Mouse (Mus musculus) heart, embryonic 14.5 days (tissue): ENCODE results near the gene Vps26c. TPM values are rescaled to one million over a fixed set of nuclear protein-coding genes. Genes with fewer than 3 reads are reported as not detected.

Source experiments
- ATAC-seq: fragments of 200-750 bp; cut with Nextera tagmentation; 2 replicates; pipeline ENCODE4 v1.8.0; 2017; ENCODE audit warnings: low read depth, moderate TSS enrichment; ENCODE audit not compliant: insufficient number of reproducible peaks, insufficient read depth, low FRiP score
- H3K27ac ChIP-seq, 2 experiments: fragments of 200-500 bp in 1 of 2; fragments of 300-500 bp in 1 of 2; sonication (generic) in 1 of 2; replicated peaks in 1 of 2; 2 replicates each; pipeline ENCODE4 v1.5.1; 2012 to 2014; ENCODE audit warnings: low read depth in 2 of 2, low read length in 2 of 2, control low read depth in 1 of 2, mild to moderate bottlenecking in 1 of 2, mixed read lengths in 1 of 2; ENCODE audit not compliant: control insufficient read depth in 1 of 2, insufficient read depth in 1 of 2
- H3K27me3 ChIP-seq: fragments of 300-500 bp; sonication (generic); 2 replicates; pipeline ENCODE4 v1.6.1; 2014; ENCODE audit warnings: mild to moderate bottlenecking, low read length, control low read depth; ENCODE audit not compliant: control insufficient read depth, insufficient read depth
- H3K36me3 ChIP-seq: fragments of 300-500 bp; sonication (generic); 2 replicates; pipeline ENCODE4 v1.6.1; 2014; ENCODE audit warnings: mild to moderate bottlenecking, control low read depth, low read length, mixed read lengths; ENCODE audit not compliant: control insufficient read depth, insufficient read depth
- H3K4me1 ChIP-seq, 2 experiments: fragments of 200-500 bp in 1 of 2; fragments of 300-500 bp in 1 of 2; sonication (generic) in 1 of 2; 2 replicates each; pipeline ENCODE4 v1.6.1; 2012 to 2014; ENCODE audit warnings: low read length in 2 of 2, control low read depth in 1 of 2, mixed read lengths in 1 of 2; ENCODE audit not compliant: control insufficient read depth in 2 of 2, insufficient read depth in 2 of 2
- H3K4me2 ChIP-seq: fragments of 300-500 bp; sonication (generic); 2 replicates; pipeline ENCODE4 v1.6.1; 2014; ENCODE audit warnings: mild to moderate bottlenecking, low read length
- H3K4me3 ChIP-seq, 2 experiments: fragments of 200-500 bp in 1 of 2; fragments of 300-500 bp in 1 of 2; sonication (generic) in 1 of 2; 2 replicates each; pipeline ENCODE4 v1.5.1; 2012 to 2014; ENCODE audit warnings: low read length in 2 of 2, mild to moderate bottlenecking in 2 of 2, control low read depth in 1 of 2, low read depth in 1 of 2, moderate library complexity in 1 of 2; ENCODE audit not compliant: control insufficient read depth in 1 of 2, insufficient read depth in 1 of 2
- H3K9ac ChIP-seq: fragments of 300-500 bp; sonication (generic); 2 replicates; pipeline ENCODE4 v1.6.1; 2014; ENCODE audit warnings: mild to moderate bottlenecking, low read length
- H3K9me3 ChIP-seq: fragments of 300-500 bp; sonication (generic); 2 replicates; pipeline ENCODE4 v1.6.1; 2016; ENCODE audit warnings: low read length, control low read depth; ENCODE audit not compliant: control insufficient read depth
- WGBS: fragments of 180-500 bp; shearing (Covaris S2); extraction: QIAGEN DNeasy Blood & Tissue Kit; methylation state at CpG from one replicate; pipeline ENCODE4 v1.1.7; 2014; 5-methylcytosine and 5-hydroxymethylcytosine counted together
- polyA plus RNA-seq: library from polyadenylated mRNA; unstranded; fragments of >200 nt; fragmentation: Nextera tagmentation; extraction: Ambion mirVana; gene quantifications from 2 replicates; pipeline ENCODE4 v1.2.1, GENCODE M21; 2014

Vps26c gene
- polyA plus RNA-seq, 1 experiment from 2014 or later, result 56.3 TPM

DNA sequence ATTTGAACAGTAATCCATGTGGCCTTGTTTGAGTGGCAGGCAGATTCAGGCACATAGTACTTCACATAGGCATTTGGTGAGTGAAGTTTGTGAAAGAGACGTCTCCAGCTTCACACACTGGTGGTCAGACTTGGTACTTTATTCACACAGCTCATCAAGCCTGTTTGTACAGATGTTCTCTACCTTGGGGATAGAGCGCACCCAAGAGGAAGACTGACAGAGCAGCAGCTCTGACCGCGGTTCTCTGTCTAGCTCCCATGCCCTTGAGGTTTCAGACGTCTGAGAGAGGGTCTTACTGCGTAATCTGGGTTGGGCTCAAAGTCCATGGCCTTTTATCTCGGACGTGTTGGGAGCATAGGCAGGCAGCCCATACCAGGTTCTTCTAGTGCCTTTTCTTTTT lies 77.5 kb downstream of the Vps26c start:
- 77% methylated on average over 8 of the region's 8 CpGs for WGBS
- Histone ChIP-seq H3K4me2 (no peak overlapping the region), H3K9me3 (no peaks in the 10 kb centered on the region)

More for the DNA sequence above, 77.5 kb downstream of the Vps26c start:
- no peaks in the 10 kb centered on the region for H3K27me3 ChIP-seq
- H3K27ac ChIP-seq, result no peak overlapping the region
- H3K4me1 ChIP-seq, result no peaks in the 10 kb centered on the region
- ATAC-seq, result no peak
- no peak overlapping the region for H3K9ac ChIP-seq
- no peak overlapping the region for H3K4me3 ChIP-seq
- peaks cover 95% of the 10 kb centered on the region for H3K36me3 ChIP-seq

Other genes with a start within 250 kb of the Vps26c start
- gene Hlcs, start 213.3 kb downstream of the Vps26c start, polyA plus RNA-seq, result 7.6 and 8.1 TPM in 2 replicates
- gene Ripply3, start 198.4 kb downstream of the Vps26c start, polyA plus RNA-seq, result 5.1 and 5.5 TPM in 2 replicates
- gene Ttc3, start 156.2 kb downstream of the Vps26c start, polyA plus RNA-seq, result 186 and 200 TPM in 2 replicates
- 89.0 and 117 TPM in 2 replicates for gene Pigp, start 155.0 kb downstream of the Vps26c start, polyA plus RNA-seq
- 12.2 and 12.3 TPM in 2 replicates for gene Dyrk1a, start 43.2 kb upstream of the Vps26c start, polyA plus RNA-seq